Mouse (Mus musculus) kidney, adult 2 months (tissue): Measurements from ENCODE around the gene Rasal2.

Experiments
- CTCF ChIP-seq: fragments of 200-500 bp; conservative IDR thresholded peaks from 2 replicates; pipeline ENCODE4 v1.5.1; 2011; ENCODE audit warnings: low read depth, mild to moderate bottlenecking, control low read depth, low read length, moderate library complexity, mixed read lengths; ENCODE audit not compliant: insufficient read depth, insufficient read length
- POLR2A ChIP-seq: fragments of 200-500 bp; IDR thresholded peaks from one replicate; pipeline ENCODE4 v1.6.1; 2011; ENCODE audit warnings: low read depth, low read length, control low read depth

- TF ChIP-seq POLR2A (no peak), CTCF (no peak)
Measured at GRCm38 (mm10) chr1:157452284-157452683, 39.9 kb upstream of the Rasal2 start.
